ENCODE assay signal across 19 mouse cellular contexts in the genomic region with DNA sequence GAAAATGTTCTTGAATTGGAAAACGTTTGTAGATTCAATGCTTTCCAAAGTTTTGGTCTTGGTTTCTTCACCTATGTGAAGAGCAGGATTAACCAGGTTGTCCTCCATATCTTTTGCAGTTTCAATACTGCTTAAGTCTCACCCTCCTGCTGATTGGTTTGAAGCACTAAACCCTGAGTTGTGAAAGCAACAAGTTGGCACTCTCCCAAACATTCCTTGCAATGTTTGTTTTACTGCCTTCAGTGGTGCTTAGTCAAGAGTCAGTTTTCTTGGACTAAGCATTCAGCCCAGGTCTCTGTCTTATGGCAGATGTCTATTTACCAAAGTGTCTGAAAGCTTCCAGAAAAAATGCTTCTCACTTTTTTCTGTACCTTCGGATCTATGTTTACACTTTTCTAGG.
DNase-seq lines count a peak whose midpoint lies in the region; ATAC-seq and TF ChIP-seq lines count a peak whose summit lies in the region.
"Had no signal": no experiment of that assay in that cellular context is flagged by ENCODE, and none has a peak within 500 bp of the region (broad histone marks: within the 10 kb centered on the region; RNA-seq: fewer than 3 reads in every experiment).

No protein-coding gene starts in this region.

- H3K4me3 ChIP-seq in heart, postnatal 0 days (ENCODE audit: low read depth, low read length): no peak overlapping the region
- H3K4me3 ChIP-seq in lung, embryonic 16.5 days (ENCODE audit: low read length): no peak overlapping the region
- H3K4me3 ChIP-seq in forebrain, embryonic 14.5 days (ENCODE audit: low read depth, low read length): no peak overlapping the region
- H3K4me3 ChIP-seq in cerebellum, adult 2 months (replicated peaks; ENCODE audit: insufficient read depth, low read depth, low read length): no peak overlapping the region
- H3K4me3 ChIP-seq: embryonic facial prominence, embryonic 13.5 days; forebrain, embryonic 13.5 days; gastrocnemius, adult 2 months; heart, embryonic 15.5 days; midbrain, embryonic 12.5 days; myocyte had no signal

- no peak for TF ChIP-seq POLR2A in cerebellum, adult 2 months (IDR thresholded peaks at IDR 0.05; ENCODE audit: borderline replicate concordance, insufficient read depth, low read length)

- peaks cover 4% of the 10 kb centered on the region; the same call in 1 of the 2 replicates for H3K4me1 ChIP-seq in heart, postnatal 0 days (ENCODE audit: control insufficient read depth, insufficient read depth)
- H3K4me1 ChIP-seq in lung, embryonic 16.5 days (replicated peaks; ENCODE audit: control insufficient read depth, insufficient read depth, low read length): no peaks in the 10 kb centered on the region
- no peaks in the 10 kb centered on the region for H3K4me1 ChIP-seq in forebrain, embryonic 14.5 days (ENCODE audit: control insufficient read depth, insufficient read depth, low read length)
- no peaks in the 10 kb centered on the region for H3K4me1 ChIP-seq in cerebellum, adult 2 months (ENCODE audit: control insufficient read depth, insufficient read depth, low read length)
- H3K4me1 ChIP-seq: embryonic facial prominence, embryonic 13.5 days; forebrain, embryonic 13.5 days; midbrain, embryonic 12.5 days had no signal

- no peaks in the 10 kb centered on the region for H3K36me3 ChIP-seq in heart, postnatal 0 days (replicated peaks; ENCODE audit: control insufficient read depth, insufficient read depth, low read length)
- no peaks in the 10 kb centered on the region for H3K36me3 ChIP-seq in lung, embryonic 16.5 days (ENCODE audit: control insufficient read depth, insufficient read depth, low read length)
- no peaks in the 10 kb centered on the region for H3K36me3 ChIP-seq in forebrain, embryonic 14.5 days (ENCODE audit: control insufficient read depth, insufficient read depth, low read length)
- H3K36me3 ChIP-seq: embryonic facial prominence, embryonic 13.5 days; heart, embryonic 15.5 days; midbrain, embryonic 12.5 days had no signal

- H3K9me3 ChIP-seq in heart, postnatal 0 days (replicated peaks; ENCODE audit: control insufficient read depth, low read length): no peaks in the 10 kb centered on the region
- H3K9me3 ChIP-seq in lung, embryonic 16.5 days (ENCODE audit: control insufficient read depth, low read length): no peaks in the 10 kb centered on the region
- H3K9me3 ChIP-seq in forebrain, embryonic 14.5 days (replicated peaks; ENCODE audit: control insufficient read depth, low read length): no peaks in the 10 kb centered on the region
- H3K9me3 ChIP-seq: embryonic facial prominence, embryonic 13.5 days; forebrain, embryonic 13.5 days; heart, embryonic 15.5 days; midbrain, embryonic 12.5 days had no signal

- no peak for TF ChIP-seq CTCF in heart, postnatal 0 days (IDR thresholded peaks at IDR 0.05; ENCODE audit: low read depth)
- no peak for TF ChIP-seq CTCF in cerebellum, adult 2 months (IDR thresholded peaks at IDR 0.05; ENCODE audit: borderline replicate concordance, insufficient read depth, low read depth, low read length)

- H3K27ac ChIP-seq in heart, postnatal 0 days (ENCODE audit: low read depth): no peak overlapping the region
- no peak overlapping the region for H3K27ac ChIP-seq in lung, embryonic 16.5 days (ENCODE audit: low read length)
- H3K27ac ChIP-seq in forebrain, embryonic 14.5 days (ENCODE audit: low read depth, low read length): no peak overlapping the region
- H3K27ac ChIP-seq in cerebellum, adult 2 months (ENCODE audit: insufficient read depth, low read length): no peak overlapping the region
- H3K27ac ChIP-seq: embryonic facial prominence, embryonic 13.5 days; forebrain, embryonic 13.5 days; gastrocnemius, adult 2 months; heart, embryonic 15.5 days; hindbrain, embryonic 14.5 days; midbrain, embryonic 12.5 days had no signal

- H3K4me2 ChIP-seq in heart, postnatal 0 days (ENCODE audit: low read depth, low read length): no peak overlapping the region
- H3K4me2 ChIP-seq in lung, embryonic 16.5 days (ENCODE audit: low read depth, low read length): no peak overlapping the region
- H3K4me2 ChIP-seq in forebrain, embryonic 14.5 days (ENCODE audit: low read length): no peak overlapping the region
- H3K4me2 ChIP-seq: embryonic facial prominence, embryonic 13.5 days; forebrain, embryonic 13.5 days; heart, embryonic 15.5 days; hindbrain, embryonic 14.5 days; midbrain, embryonic 12.5 days had no signal

- DNase-seq in heart, postnatal 0 days (ENCODE audit: low spot score): peak; percentile 16
- no peak for DNase-seq in heart, adult 9 months (ENCODE audit: low spot score in 2 of 2)
- DNase-seq in 3134 (ENCODE audit: extremely low read depth, insufficient read length, low spot score): peak; percentile 35
- DNase-seq in Muller cell, postnatal 12 days (ENCODE audit: inconsistent ontology term): peak; percentile 32
- DNase-seq in forebrain, embryonic 14.5 days (ENCODE audit: low spot score): no peak
- DNase-seq in cerebellum, adult 2 months: no peak
- DNase-seq: gastrocnemius, adult 2 months; kidney, adult 9 months; right cerebral cortex, postnatal 14 days; thymus, adult 18-20 months had no signal

- no peak for TF ChIP-seq EP300 in heart, postnatal 0 days (IDR thresholded peaks at IDR 0.05; ENCODE audit: low read depth)

- H3K9ac ChIP-seq in heart, postnatal 0 days (replicated peaks; ENCODE audit: low read depth, low read length): no peak overlapping the region
- no peak overlapping the region for H3K9ac ChIP-seq in lung, embryonic 16.5 days (ENCODE audit: low read length)
- H3K9ac ChIP-seq in forebrain, embryonic 14.5 days (ENCODE audit: low read length): no peak overlapping the region
- H3K9ac ChIP-seq: embryonic facial prominence, embryonic 13.5 days; forebrain, embryonic 13.5 days; heart, embryonic 15.5 days; hindbrain, embryonic 14.5 days; midbrain, embryonic 12.5 days had no signal

- no peak for ATAC-seq in heart, postnatal 0 days (ENCODE audit: insufficient read depth, low read depth)
- ATAC-seq in lung, embryonic 16.5 days (ENCODE audit: low read depth): peak; percentile 83
- ATAC-seq in forebrain, embryonic 14.5 days: no peak
- ATAC-seq: forebrain, embryonic 13.5 days; Patski had no signal

- 30% methylated on average over 2 of the region's 2 CpGs for WGBS in heart, postnatal 0 days
- WGBS in lung, embryonic 16.5 days: 7% methylated on average over 2 of the region's 2 CpGs
- WGBS in forebrain, embryonic 14.5 days: 69% methylated on average over 2 of the region's 2 CpGs
- 68% methylated on average over 2 of the region's 2 CpGs for WGBS in cerebellum, adult 2 months

- H3K27me3 ChIP-seq in heart, postnatal 0 days (ENCODE audit: control insufficient read depth, insufficient read depth, low read length): no peaks in the 10 kb centered on the region
- H3K27me3 ChIP-seq in lung, embryonic 16.5 days (ENCODE audit: control insufficient read depth, insufficient read depth, low read depth, low read length): no peaks in the 10 kb centered on the region
- H3K27me3 ChIP-seq in forebrain, embryonic 14.5 days (replicated peaks; ENCODE audit: control insufficient read depth, insufficient read depth, low read length): no peaks in the 10 kb centered on the region
- no peaks in the 10 kb centered on the region for H3K27me3 ChIP-seq in cerebellum, adult 2 months (ENCODE audit: control insufficient read depth, insufficient read depth, low read length)
- H3K27me3 ChIP-seq: CH12.LX; embryonic facial prominence, embryonic 13.5 days; forebrain, embryonic 13.5 days; heart, embryonic 15.5 days; midbrain, embryonic 12.5 days; Patski had no signal

Comparison
In these comparisons a context has a peak if more than half of its experiments do, and no peak if none do; other contexts are left out.
1. DNase-seq: peak in heart, postnatal 0 days (single experiment), 3134 (single experiment) and Muller cell, postnatal 12 days (single experiment); none in heart, adult 9 months (0 of 2), forebrain, embryonic 14.5 days (single experiment) and cerebellum, adult 2 months (0 of 2).